Mouse (Mus musculus): Measurements from ENCODE around the gene Aqp5. TPM values are rescaled to one million over a fixed set of nuclear protein-coding genes. Genes with fewer than 3 reads are reported as not detected.

Gene Aqp5
- 0.12 and 106 TPM in 2 replicates for polyA plus RNA-seq (2012; rRNA removed; ENCODE audit: low replicate concordance)

GRCm38 (mm10) chr15:99590429-99591084 is at the start of gene Aqp5:
Aqp5 (plus strand) TSS chr15:99590782.

GRCm38 (mm10) chr15:99578802-99579485 is 11.6 kb upstream of the Aqp5 start, which contains the start of gene Aqp2:
Aqp2 (plus strand) TSS chr15:99579055.

GRCm38 (mm10) chr15:99600986-99601822 is 10.6 kb downstream of the Aqp5 start, which contains the start of gene Aqp6:
Aqp6 (plus strand) TSS chr15:99601400.

Other genes starting within 250 kb of the Aqp5 start
- gene Fmnl3, start 220.3 kb upstream of the Aqp5 start, polyA plus RNA-seq (2012; rRNA removed; ENCODE audit: low replicate concordance), result 4.0 and 4.1 TPM in 2 replicates
- gene Tmbim6, start 197.9 kb upstream of the Aqp5 start, polyA plus RNA-seq (2012; rRNA removed; ENCODE audit: low replicate concordance), result 1,234 and 2,200 TPM in 2 replicates
- 2.8 and 4.9 TPM in 2 replicates for gene Nckap5l, start 133.0 kb upstream of the Aqp5 start, polyA plus RNA-seq (2012; rRNA removed; ENCODE audit: low replicate concordance)
- 3.6 and 6.0 TPM in 2 replicates for gene Bcdin3d, start 116.1 kb upstream of the Aqp5 start, polyA plus RNA-seq (2012; rRNA removed; ENCODE audit: low replicate concordance)
- gene Faim2, start 62.6 kb upstream of the Aqp5 start, polyA plus RNA-seq (2012; rRNA removed; ENCODE audit: low replicate concordance), result 0.84 and 1.6 TPM in 2 replicates
- gene Aqp2, start 11.7 kb upstream of the Aqp5 start, polyA plus RNA-seq (2012; rRNA removed; ENCODE audit: low replicate concordance), result 0.22 TPM in 1 of 2 replicates, not detected in the other
- not detected in 2 replicates for gene Aqp6, start 10.6 kb downstream of the Aqp5 start, polyA plus RNA-seq (2012; rRNA removed; ENCODE audit: low replicate concordance)
- 6.3 and 9.2 TPM in 2 replicates for gene Racgap1, start 60.9 kb downstream of the Aqp5 start, polyA plus RNA-seq (2012; rRNA removed; ENCODE audit: low replicate concordance)
- gene Asic1, start 79.6 kb downstream of the Aqp5 start, polyA plus RNA-seq (2012; rRNA removed; ENCODE audit: low replicate concordance), result 0.64 and 0.94 TPM in 2 replicates
- gene Smarcd1, start 111.3 kb downstream of the Aqp5 start, polyA plus RNA-seq (2012; rRNA removed; ENCODE audit: low replicate concordance), result 23.8 and 25.5 TPM in 2 replicates
- 10.4 and 13.9 TPM in 2 replicates for gene Gm17349, start 114.7 kb downstream of the Aqp5 start, polyA plus RNA-seq (2012; rRNA removed; ENCODE audit: low replicate concordance)
- gene Gpd1, start 126.7 kb downstream of the Aqp5 start, polyA plus RNA-seq (2012; rRNA removed; ENCODE audit: low replicate concordance), result 405 and 543 TPM in 2 replicates
- gene Cox14, start 134.8 kb downstream of the Aqp5 start, polyA plus RNA-seq (2012; rRNA removed; ENCODE audit: low replicate concordance), result 343 and 465 TPM in 2 replicates
- 4.2 and 4.4 TPM in 2 replicates for gene Cers5, start 182.1 kb downstream of the Aqp5 start, polyA plus RNA-seq (2012; rRNA removed; ENCODE audit: low replicate concordance)

Measured in duodenum, adult 2 months (tissue).